ENCODE assay signal across 20 mouse cellular contexts in genomic region chr19:5345297-5346131, GRCm38 (mm10). TPM values are rescaled to one million over a fixed set of nuclear protein-coding genes. Genes with fewer than 3 reads are reported as not detected.
DNase-seq lines count a peak whose midpoint lies in the region; ATAC-seq and TF ChIP-seq lines count a peak whose summit lies in the region.
"Had no signal": no experiment of that assay in that cellular context is flagged by ENCODE, and none has a peak within 500 bp of the region (broad histone marks: within the 10 kb centered on the region; RNA-seq: fewer than 3 reads in every experiment).

No protein-coding gene starts in this region.

- intact Hi-C loops in gastrocnemius, adult 2 months (cut with DNase I), result loop anchor here (2.0 kb wide), 1 partner anchor 51 kb away; the partner anchor contains the start of gene Sf3b2

- no peaks in the 10 kb centered on the region for H3K36me3 ChIP-seq in heart, embryonic 16.5 days (ENCODE audit: control insufficient read depth, insufficient read depth)
- H3K36me3 ChIP-seq in hindbrain, embryonic 12.5 days, result no peaks in the 10 kb centered on the region
- H3K36me3 ChIP-seq: midbrain, embryonic 12.5 days; neural tube, embryonic 12.5 days had no signal

- TF ChIP-seq CTCF in gastrocnemius, adult 2 months (IDR thresholded peaks at IDR 0.05), result no peak

- WGBS in heart, embryonic 16.5 days, result 55% methylated on average over 6 of the region's 6 CpGs
- 79% methylated on average over 6 of the region's 6 CpGs for WGBS in hindbrain, embryonic 12.5 days

- H3K4me1 ChIP-seq in heart, embryonic 16.5 days (ENCODE audit: control insufficient read depth, insufficient read depth, low read length), result peaks cover 10% of the 10 kb centered on the region
- H3K4me1 ChIP-seq in hindbrain, embryonic 12.5 days, result peaks cover 6% of the 10 kb centered on the region; the same call in 1 of the 2 replicates

- no peak overlapping the region for H3K4me3 ChIP-seq in gastrocnemius, adult 2 months
- no peak overlapping the region for H3K4me3 ChIP-seq in heart, embryonic 16.5 days (ENCODE audit: low read length)
- H3K4me3 ChIP-seq in hindbrain, embryonic 12.5 days, result no peak overlapping the region
- H3K4me3 ChIP-seq: forebrain, embryonic 13.5 days; midbrain, embryonic 12.5 days; neural tube, embryonic 12.5 days had no signal

- H3K27me3 ChIP-seq in heart, embryonic 16.5 days (ENCODE audit: control insufficient read depth, insufficient read depth, low read length), result no peaks in the 10 kb centered on the region
- peaks cover 8% of the 10 kb centered on the region; the same call in 1 of the 2 replicates for H3K27me3 ChIP-seq in hindbrain, embryonic 12.5 days
- H3K27me3 ChIP-seq: neural tube, embryonic 12.5 days had no signal

- no peak for DNase-seq in gastrocnemius, adult 2 months
- no peak for DNase-seq in gastrocnemius, postnatal 10 days
- DNase-seq in 3T3-L1 (ENCODE audit: low read depth, low spot score), result peak; percentile 100
- DNase-seq in fibroblast of lung, adult 2 months (ENCODE audit: low read depth), result peak; percentile 66
- no peak for DNase-seq in natural killer cell, adult 2 months (ENCODE audit: low spot score in 2 of 2)
- DNase-seq: cerebellum, adult 18-20 months; lung, postnatal 10 days; right cerebral cortex, adult 18-20 months; thymus, adult 18-20 months had no signal

- ATAC-seq in heart, embryonic 16.5 days (replicated peaks; ENCODE audit: extremely low read depth, insufficient read depth, low FRiP score), result peak; percentile 71
- no peak for ATAC-seq in hindbrain, embryonic 12.5 days (ENCODE audit: low FRiP score)
- no peak for ATAC-seq in erythroblast, adult 5-6 weeks (replicated peaks; ENCODE audit: low FRiP score, poor library complexity, severe bottlenecking)
- ATAC-seq: CD4-positive, CD25-positive, alpha-beta regulatory T cell, adult 4 months; forebrain, embryonic 13.5 days had no signal

- no peak overlapping the region for H3K9ac ChIP-seq in heart, embryonic 16.5 days (ENCODE audit: low read length)
- no peak overlapping the region for H3K9ac ChIP-seq in hindbrain, embryonic 12.5 days
- H3K9ac ChIP-seq: forebrain, embryonic 13.5 days; midbrain, embryonic 12.5 days; neural tube, embryonic 12.5 days had no signal

- peak overlapping the region; percentile 75 for H3K27ac ChIP-seq in gastrocnemius, adult 2 months
- peak overlapping the region; percentile 32 for H3K27ac ChIP-seq in heart, embryonic 16.5 days (ENCODE audit: low read length)
- H3K27ac ChIP-seq in hindbrain, embryonic 12.5 days, result no peak overlapping the region
- H3K27ac ChIP-seq: forebrain, embryonic 13.5 days; midbrain, embryonic 12.5 days; neural tube, embryonic 12.5 days had no signal

- H3K4me2 ChIP-seq in heart, embryonic 16.5 days (ENCODE audit: low read depth, low read length), result no peak overlapping the region
- no peak overlapping the region for H3K4me2 ChIP-seq in hindbrain, embryonic 12.5 days (replicated peaks)
- H3K4me2 ChIP-seq: forebrain, embryonic 13.5 days; midbrain, embryonic 12.5 days; neural tube, embryonic 12.5 days had no signal

- H3K9me3 ChIP-seq in heart, embryonic 16.5 days (replicated peaks; ENCODE audit: control insufficient read depth, low read length), result no peaks in the 10 kb centered on the region
- H3K9me3 ChIP-seq in hindbrain, embryonic 12.5 days (replicated peaks), result no peaks in the 10 kb centered on the region
- H3K9me3 ChIP-seq: forebrain, embryonic 13.5 days; midbrain, embryonic 12.5 days; neural tube, embryonic 12.5 days had no signal

RNA-seq across cellular contexts. Expression of gene Cst6, which starts 3.9 kb away (rescaled TPM):
- total RNA-seq in gastrocnemius, adult 2 months (2021), result 10 to 100 TPM; 27.5 to 44.2 TPM
- 1 to 10 TPM; 1.8 to 1.9 TPM for total RNA-seq in gastrocnemius, postnatal 10 days (2021)
- 1.00 and 2.1 TPM in 2 replicates for polyA plus RNA-seq in heart, embryonic 16.5 days (2015; fragmentation: Nextera tagmentation; extraction: Ambion mirVana)
- polyA plus RNA-seq in hindbrain, embryonic 12.5 days (2016; fragmentation: Nextera tagmentation; extraction: Ambion mirVana), result 3.0 and 3.6 TPM in 2 replicates
- total RNA-seq in erythroblast, adult 5-6 weeks (2015; ENCODE audit: low replicate concordance), result not detected in 2 replicates
- total RNA-seq in erythroblast, adult 5-6 weeks (2017; ENCODE audit: low replicate concordance), result not detected in 2 replicates
- total RNA-seq: liver, adult 2 months had no signal
- polyA plus RNA-seq: liver, adult 2 months had no signal

RNA-seq across cellular contexts. Expression of gene Catsper1, which starts 10.0 kb away (rescaled TPM):
- not detected for total RNA-seq in gastrocnemius, adult 2 months (2021)
- not detected for total RNA-seq in gastrocnemius, postnatal 10 days (2021)
- polyA plus RNA-seq in heart, embryonic 16.5 days (2015; fragmentation: Nextera tagmentation; extraction: Ambion mirVana), result not detected in 2 replicates
- not detected in 2 replicates for polyA plus RNA-seq in hindbrain, embryonic 12.5 days (2016; fragmentation: Nextera tagmentation; extraction: Ambion mirVana)
- not detected in 2 replicates for total RNA-seq in erythroblast, adult 5-6 weeks (2015; ENCODE audit: low replicate concordance)
- not detected in 2 replicates for total RNA-seq in erythroblast, adult 5-6 weeks (2017; ENCODE audit: low replicate concordance)
- total RNA-seq: adrenal gland, postnatal 4 days; hematopoietic stem cell, adult 5-6 weeks; left cerebral cortex, adult 18-20 months; liver, adult 2 months had no signal
- polyA plus RNA-seq: CD4-positive, CD25-positive, alpha-beta regulatory T cell, adult 4 months; forebrain, embryonic 13.5 days; liver, adult 2 months; midbrain, embryonic 12.5 days; neural tube, embryonic 12.5 days had no signal

RNA-seq across cellular contexts. Expression of gene Eif1ad, which starts 21.0 kb away (rescaled TPM):
- 10 to 100 TPM; 15.7 to 17.9 TPM for total RNA-seq in gastrocnemius, adult 2 months (2021)
- 10 to 100 TPM; 14.0 to 15.6 TPM for total RNA-seq in gastrocnemius, postnatal 10 days (2021)
- polyA plus RNA-seq in heart, embryonic 16.5 days (2015; fragmentation: Nextera tagmentation; extraction: Ambion mirVana), result 44.5 and 45.2 TPM in 2 replicates
- polyA plus RNA-seq in hindbrain, embryonic 12.5 days (2016; fragmentation: Nextera tagmentation; extraction: Ambion mirVana), result 61.2 and 67.0 TPM in 2 replicates
- total RNA-seq in erythroblast, adult 5-6 weeks (2015; ENCODE audit: low replicate concordance), result 7.3 and 12.3 TPM in 2 replicates
- 14.7 and 18.7 TPM in 2 replicates for total RNA-seq in erythroblast, adult 5-6 weeks (2017; ENCODE audit: low replicate concordance)

RNA-seq across cellular contexts. Expression of gene Banf1, which starts 21.5 kb away (rescaled TPM):
- total RNA-seq in gastrocnemius, adult 2 months (2021), result 100 to 1,000 TPM; 122 to 144 TPM
- total RNA-seq in gastrocnemius, postnatal 10 days (2021), result 100 to 1,000 TPM; 128 to 150 TPM
- polyA plus RNA-seq in heart, embryonic 16.5 days (2015; fragmentation: Nextera tagmentation; extraction: Ambion mirVana), result 441 and 465 TPM in 2 replicates
- 309 and 324 TPM in 2 replicates for polyA plus RNA-seq in hindbrain, embryonic 12.5 days (2016; fragmentation: Nextera tagmentation; extraction: Ambion mirVana)
- 77.5 and 144 TPM in 2 replicates for total RNA-seq in erythroblast, adult 5-6 weeks (2015; ENCODE audit: low replicate concordance)
- total RNA-seq in erythroblast, adult 5-6 weeks (2017; ENCODE audit: low replicate concordance), result 5.9 and 14.1 TPM in 2 replicates

RNA-seq across cellular contexts. Expression of gene Sart1, which starts 43.0 kb away (rescaled TPM):
- 10 to 100 TPM; 40.1 to 50.3 TPM for total RNA-seq in gastrocnemius, adult 2 months (2021)
- total RNA-seq in gastrocnemius, postnatal 10 days (2021), result 10 to 100 TPM; 39.8 to 45.4 TPM
- 49.6 and 54.7 TPM in 2 replicates for polyA plus RNA-seq in heart, embryonic 16.5 days (2015; fragmentation: Nextera tagmentation; extraction: Ambion mirVana)
- polyA plus RNA-seq in hindbrain, embryonic 12.5 days (2016; fragmentation: Nextera tagmentation; extraction: Ambion mirVana), result 106 and 111 TPM in 2 replicates
- 28.4 and 63.2 TPM in 2 replicates for total RNA-seq in erythroblast, adult 5-6 weeks (2015; ENCODE audit: low replicate concordance)
- total RNA-seq in erythroblast, adult 5-6 weeks (2017; ENCODE audit: low replicate concordance), result 28.5 and 48.2 TPM in 2 replicates

Comparison
In these comparisons a context has a peak if more than half of its experiments do, and no peak if none do; other contexts are left out.
1. RNA of gene Cst6, which starts 3.9 kb away (total RNA-seq): 27.5 to 44.2 TPM in gastrocnemius, adult 2 months; 1.8 to 1.9 TPM in gastrocnemius, postnatal 10 days and not detected in erythroblast, adult 5-6 weeks; every median in the first group is over 4 times any median in the second.
2. DNase-seq: peak in 3T3-L1 (single experiment) and fibroblast of lung, adult 2 months (single experiment); none in gastrocnemius, adult 2 months (single experiment), gastrocnemius, postnatal 10 days (single experiment) and natural killer cell, adult 2 months (0 of 2).